Mouse (Mus musculus) activated CD4-positive, CD25-positive, alpha-beta regulatory T cell (primary cell): ENCODE results near the gene Tspan4. TPM values are rescaled to one million over a fixed set of nuclear protein-coding genes. Genes with fewer than 3 reads are reported as not detected.

Experiments
- polyA plus RNA-seq, 2 experiments: library from polyadenylated mRNA; unstranded; fragments of 100-300 nt; shearing (Covaris generic); gene quantifications; one replicate each; pipeline ENCODE4 v1.2.1; 2017

The Tspan4 gene
- polyA plus RNA-seq = 1 to 10 TPM; 2.9 to 3.2 TPM

GRCm38 (mm10) chr7:141475011-141475804 is at the start of gene Tspan4, which contains the start of gene Polr2l:
Gene Tspan4 (plus strand): TSS chr7:141475240.
Gene Polr2l (minus strand): TSS chr7:141475132.

GRCm38 (mm10) chr7:141429310-141429709 is 45.7 kb upstream of the Tspan4 start, which contains the start of gene Cend1:
Gene Cend1 (minus strand): TSS chr7:141429491.

GRCm38 (mm10) chr7:141437178-141438120 is 37.6 kb upstream of the Tspan4 start, which contains the start of gene Slc25a22:
Gene Slc25a22 (minus strand): TSS chr7:141437892.

GRCm38 (mm10) chr7:141443828-141444237 is 31.2 kb upstream of the Tspan4 start, which contains the start of gene Pidd1:
Gene Pidd1 (minus strand): TSS chr7:141444025.

GRCm38 (mm10) chr7:141447110-141447991 is 27.7 kb upstream of the Tspan4 start, which contains the start of gene Rplp2:
Gene Rplp2 (plus strand): TSS chr7:141447370.

GRCm38 (mm10) chr7:141454967-141455551 is 20.0 kb upstream of the Tspan4 start, which contains the start of gene Pnpla2:
Gene Pnpla2 (plus strand): TSS chr7:141455198.

GRCm38 (mm10) chr7:141460391-141461113 is 14.5 kb upstream of the Tspan4 start, which contains the start of gene Cracr2b:
Gene Cracr2b (plus strand): TSS chr7:141461094.

GRCm38 (mm10) chr7:141467230-141468030 is 7.6 kb upstream of the Tspan4 start, which contains the start of gene Cd151:
Gene Cd151 (plus strand): TSS chr7:141467392.

GRCm38 (mm10) chr7:141539556-141540311 is 64.7 kb downstream of the Tspan4 start, which contains the start of gene Chid1:
Gene Chid1 (minus strand): TSS chr7:141539857.

Other genes starting within 250 kb of the Tspan4 start
- 10 to 100 TPM; 55.5 to 85.8 TPM for gene Phrf1, start 246.5 kb upstream of the Tspan4 start, polyA plus RNA-seq
- 100 to 1,000 TPM; 105 to 126 TPM for gene Irf7, start 208.8 kb upstream of the Tspan4 start, polyA plus RNA-seq
- gene Cdhr5, start 198.5 kb upstream of the Tspan4 start, polyA plus RNA-seq = under 1 TPM in 1 of 2 experiments, not detected in 1; 0.07 TPM
- not detected for gene Sct, start 196.1 kb upstream of the Tspan4 start, polyA plus RNA-seq
- gene Drd4, start 183.2 kb upstream of the Tspan4 start, polyA plus RNA-seq = under 1 TPM in 1 of 2 experiments, not detected in 1; 0.06 TPM
- gene Deaf1, start 147.6 kb upstream of the Tspan4 start, polyA plus RNA-seq = 10 to 100 TPM; 48.0 to 58.2 TPM
- gene Tmem80, start 147.5 kb upstream of the Tspan4 start, polyA plus RNA-seq = 10 to 100 TPM; 37.5 to 40.6 TPM
- gene Eps8l2, start 136.4 kb upstream of the Tspan4 start, polyA plus RNA-seq = under 1 TPM in 1 of 2 experiments, not detected in 1; 0.09 TPM
- 100 to 1,000 TPM; 342 to 415 TPM for gene Taldo1, start 83.0 kb upstream of the Tspan4 start, polyA plus RNA-seq
- gene Gatd1, start 61.1 kb upstream of the Tspan4 start, polyA plus RNA-seq = 10 to 100 TPM; 72.8 to 73.0 TPM
- gene Cend1, start 45.7 kb upstream of the Tspan4 start, polyA plus RNA-seq = under 1 TPM; 0.39 to 0.96 TPM
- 10 to 100 TPM; 56.7 to 57.4 TPM for gene Slc25a22, start 37.3 kb upstream of the Tspan4 start, polyA plus RNA-seq
- 10 to 100 TPM; 10.4 to 10.6 TPM for gene Pidd1, start 31.2 kb upstream of the Tspan4 start, polyA plus RNA-seq
- gene Rplp2, start 27.9 kb upstream of the Tspan4 start, polyA plus RNA-seq = 1,000 to 10,000 TPM; 1,171 to 2,116 TPM
- 10 to 100 TPM; 88.2 to 90.1 TPM for gene Pnpla2, start 20.0 kb upstream of the Tspan4 start, polyA plus RNA-seq
- under 1 TPM in 1 of 2 experiments, not detected in 1; 0.59 TPM for gene Cracr2b, start 14.1 kb upstream of the Tspan4 start, polyA plus RNA-seq
- 10 to 100 TPM in 1 of 2 experiments, 1 to 10 TPM in 1; 6.6 to 10.4 TPM for gene Cd151, start 7.8 kb upstream of the Tspan4 start, polyA plus RNA-seq
- 10 to 100 TPM; 33.5 to 36.8 TPM for gene Polr2l, start 108 bp upstream of the Tspan4 start, polyA plus RNA-seq
- 10 to 100 TPM; 10.7 to 19.5 TPM for gene Chid1, start 64.6 kb downstream of the Tspan4 start, polyA plus RNA-seq
- 10 to 100 TPM; 35.9 to 51.1 TPM for gene Ap2a2, start 86.9 kb downstream of the Tspan4 start, polyA plus RNA-seq
- under 1 TPM; 0.14 to 0.36 TPM for gene Muc6, start 180.1 kb downstream of the Tspan4 start, polyA plus RNA-seq
- under 1 TPM; 0.16 to 0.36 TPM for gene Muc2, start 215.1 kb downstream of the Tspan4 start, polyA plus RNA-seq